Mouse (Mus musculus) bone marrow, adult 2 months (tissue): ENCODE results near the gene Crlf1. TPM values are rescaled to one million over a fixed set of nuclear protein-coding genes. Genes with fewer than 3 reads are reported as not detected.
A peak's percentile ranks its signal among the peaks of the same experiment; 100 is the strongest.

Source experiments
- H3K27ac ChIP-seq: fragments of 200-500 bp; 2 replicates; pipeline ENCODE4 v1.5.1; 2012; ENCODE audit warnings: low read depth, mild to moderate bottlenecking, control low read depth, inconsistent platforms, low read length; ENCODE audit not compliant: control insufficient read depth, poor library complexity, insufficient read depth
- H3K4me1 ChIP-seq: fragments of 200-500 bp; 2 replicates; pipeline ENCODE4 v1.6.1; 2011; ENCODE audit warnings: low read length; ENCODE audit not compliant: control insufficient read depth, insufficient read depth
- H3K4me3 ChIP-seq: fragments of 200-500 bp; replicated peaks from 2 replicates; pipeline ENCODE3; 2011; ENCODE audit warnings: mild to moderate bottlenecking, low read depth, low read length, control low read depth; ENCODE audit not compliant: control insufficient read depth
- CTCF ChIP-seq: fragments of 200-500 bp; IDR thresholded peaks from 2 replicates; pipeline ENCODE4 v1.5.1; 2011; ENCODE audit warnings: low read length, control low read depth; ENCODE audit not compliant: control insufficient read depth, insufficient read depth
- POLR2A ChIP-seq: fragments of 200-500 bp; IDR thresholded peaks from 2 replicates; pipeline ENCODE4 v1.6.1; 2011; ENCODE audit warnings: low read depth, mild to moderate bottlenecking, control low read depth, low read length, borderline replicate concordance; ENCODE audit not compliant: control insufficient read depth
- WGBS: fragments of 180-500 bp; shearing (Covaris S2); methylation state at CpG from one replicate; pipeline ENCODE4 v1.1.7; 2018; 5-methylcytosine and 5-hydroxymethylcytosine counted together
- polyA plus RNA-seq: library from polyadenylated mRNA; stranded (reverse); fragments of >200 nt; gene quantifications from 2 replicates; pipeline ENCODE4 v1.2.4, GENCODE M21; 2011; ENCODE audit warnings: low replicate concordance; ENCODE audit not compliant: missing spikeins, insufficient read depth, insufficient read length

The Crlf1 gene
- polyA plus RNA-seq, 1 experiment: 5.5 TPM

DNA sequence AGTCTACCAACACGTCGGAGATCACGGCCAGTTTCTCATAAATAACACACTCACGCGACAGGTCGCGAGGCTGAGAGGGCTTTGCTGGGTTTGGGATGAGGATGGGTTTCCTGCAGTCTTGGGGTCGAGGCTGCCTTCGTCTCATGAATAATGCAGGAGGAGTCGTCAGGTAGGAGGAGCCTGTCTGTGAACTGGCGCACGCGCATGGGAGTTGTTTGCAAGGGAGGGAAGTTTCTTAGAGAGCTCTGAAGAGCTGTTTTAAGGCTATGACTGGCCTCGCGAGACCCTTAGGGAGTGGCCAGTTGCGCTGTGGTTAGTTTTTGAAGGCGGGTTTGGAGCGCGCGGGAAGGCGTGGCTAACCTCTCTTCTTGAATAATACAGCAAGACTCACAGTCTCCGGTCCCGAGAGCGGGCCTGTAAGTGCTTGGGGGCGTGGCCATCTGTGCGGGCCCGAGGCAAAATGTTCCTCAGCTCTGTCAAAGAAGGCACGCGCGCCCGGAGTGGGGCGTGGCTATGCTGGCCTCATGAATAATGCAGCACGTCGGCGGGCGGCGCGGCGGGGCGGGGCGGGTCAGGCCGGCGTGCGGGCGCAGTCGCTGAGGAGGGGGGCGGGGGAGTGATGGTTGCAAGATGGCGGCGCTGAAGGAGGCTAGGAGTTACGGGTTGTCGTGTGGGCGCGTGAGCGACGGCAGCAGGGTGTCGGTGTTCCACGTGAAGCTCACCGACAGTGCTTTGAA, 46.3 kb downstream of the Crlf1 start, which contains the start of gene Ell:
TSS of gene Ell (plus strand) at position 381 of the 737 bp plus-strand sequence.
- peak; percentile 77 for TF ChIP-seq POLR2A
- no peak for TF ChIP-seq CTCF
- under 1% methylated on average over 57 of the region's 58 CpGs for WGBS
- peak within 1 kb of the TSS; percentile 93 for H3K4me3 ChIP-seq
- H3K27ac ChIP-seq: peak within 1 kb of the TSS; percentile 86
- peaks cover 10% of the 10 kb centered on the region for H3K4me1 ChIP-seq

DNA sequence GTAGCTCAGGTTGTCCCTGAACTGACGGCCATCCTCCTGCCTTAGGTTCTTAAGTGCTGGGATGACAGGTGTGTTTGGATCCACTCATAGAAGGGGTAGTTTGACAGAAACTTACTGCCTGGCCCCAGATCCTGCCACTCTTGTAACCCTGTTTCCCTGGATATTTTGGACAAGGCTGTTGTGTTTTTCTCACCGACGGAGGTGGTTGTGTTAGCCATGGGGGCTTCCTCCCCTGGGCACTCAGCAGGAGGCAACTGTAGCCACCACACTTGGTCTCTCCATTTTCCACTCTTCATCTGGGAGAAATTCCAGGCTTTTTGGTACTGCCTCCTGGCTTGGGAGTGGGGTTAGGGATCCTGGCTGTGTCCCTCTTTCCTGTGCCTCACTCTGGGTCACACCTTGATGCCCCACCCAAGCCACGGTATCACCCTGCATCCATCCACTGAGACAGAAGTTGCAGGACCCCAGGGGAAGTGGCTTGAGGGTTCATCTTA, 47.1 kb downstream of the Crlf1 start:
- WGBS: 1% methylated on average over 4 of the region's 4 CpGs
- peak overlapping the region; percentile 86; the same call in 1 of the 2 replicates for H3K27ac ChIP-seq
- H3K4me3 ChIP-seq: peak overlapping the region; percentile 93
- TF ChIP-seq CTCF: no peak
- no peak for TF ChIP-seq POLR2A
- peaks cover 10% of the 10 kb centered on the region for H3K4me1 ChIP-seq

DNA sequence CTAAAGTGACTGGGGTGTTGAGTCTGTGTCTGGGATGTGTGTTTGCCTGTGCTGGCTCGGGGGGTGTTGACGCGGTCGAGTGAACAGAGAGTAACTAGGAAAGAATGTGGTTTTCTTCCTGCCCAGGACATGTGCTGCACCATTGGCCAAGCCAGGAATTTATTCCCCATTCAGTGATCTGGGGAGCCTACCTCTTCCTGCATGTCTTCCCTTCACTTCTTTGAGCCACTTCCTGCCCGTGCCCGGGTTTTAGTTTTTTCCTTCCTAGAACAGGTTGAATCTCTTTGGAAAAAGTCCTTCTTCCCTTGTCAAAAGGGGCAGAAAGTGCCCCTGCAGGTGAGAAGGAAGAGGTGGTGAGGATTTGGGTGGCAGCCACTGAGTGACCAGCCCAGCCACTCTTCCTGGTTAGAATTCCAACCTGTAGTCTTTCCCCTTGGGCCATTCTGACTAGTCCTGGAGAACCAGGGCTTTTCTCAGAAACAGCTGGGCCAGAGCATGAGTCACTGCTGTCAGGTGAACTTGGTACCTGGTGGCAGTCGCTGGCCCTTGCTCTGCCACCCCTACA, 47.6 kb downstream of the Crlf1 start:
- no peak overlapping the region for H3K27ac ChIP-seq
- TF ChIP-seq CTCF (no peak), POLR2A (no peak)
- H3K4me3 ChIP-seq: peak overlapping the region; percentile 93
- H3K4me1 ChIP-seq: peaks cover 10% of the 10 kb centered on the region
- 19% methylated on average over 7 of the region's 7 CpGs for WGBS

DNA sequence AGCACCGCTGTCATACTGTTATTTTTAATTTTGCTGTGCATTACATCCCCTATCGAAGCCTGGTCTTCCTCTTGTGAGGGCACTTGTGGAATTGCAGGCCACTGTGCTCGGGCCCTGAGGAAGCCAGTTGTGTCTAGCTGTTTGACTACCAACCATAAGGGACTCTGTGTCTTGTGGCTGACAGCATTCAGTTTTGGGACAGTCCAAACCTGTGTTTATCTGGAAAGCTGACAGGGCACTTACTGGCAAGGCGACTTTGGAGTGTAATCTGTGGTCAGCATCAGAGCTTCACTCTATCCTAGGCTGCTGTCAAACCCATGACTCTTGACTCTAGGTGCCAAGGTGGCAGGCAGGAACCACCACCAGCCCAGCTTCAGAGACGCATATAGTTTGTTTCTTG, 48.1 kb downstream of the Crlf1 start:
- TF ChIP-seq POLR2A: no peak
- no peak for TF ChIP-seq CTCF
- Histone ChIP-seq H3K4me3 (no peak overlapping the region), H3K4me1 (peaks cover 10% of the 10 kb centered on the region), H3K27ac (no peak overlapping the region)
- WGBS: 53% methylated on average over 5 of the region's 5 CpGs

DNA sequence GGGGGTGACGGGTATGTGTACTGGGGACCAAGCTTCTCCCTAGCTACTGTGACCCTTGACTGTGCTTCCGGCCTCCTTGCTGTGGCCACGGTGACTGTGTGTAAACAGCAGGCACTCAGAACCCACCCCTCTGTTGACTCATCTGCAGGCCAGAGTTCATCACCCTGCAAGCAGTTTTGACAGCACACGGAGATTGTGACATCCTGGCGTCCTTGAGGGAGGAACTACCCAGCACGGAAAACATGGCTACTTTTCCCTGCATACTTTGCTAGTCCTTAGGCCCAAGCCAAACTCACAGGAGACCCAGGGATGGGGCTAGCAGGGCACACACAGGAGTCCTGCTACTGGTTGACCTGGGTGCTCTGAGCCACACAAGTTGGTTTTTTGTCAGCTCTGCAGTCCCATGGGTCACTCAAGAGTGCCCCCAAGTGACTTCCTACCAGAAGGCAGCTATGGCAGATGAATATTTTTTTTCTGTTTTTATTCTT, 51.3 kb downstream of the Crlf1 start:
- TF ChIP-seq POLR2A (no peak), CTCF (peak; percentile 28; the same call in 1 of the 2 replicates)
- 36% methylated on average over 6 of the region's 6 CpGs for WGBS
- Histone ChIP-seq H3K4me3 (no peak overlapping the region), H3K27ac (peak overlapping the region; percentile 87), H3K4me1 (peaks cover 12% of the 10 kb centered on the region)

DNA sequence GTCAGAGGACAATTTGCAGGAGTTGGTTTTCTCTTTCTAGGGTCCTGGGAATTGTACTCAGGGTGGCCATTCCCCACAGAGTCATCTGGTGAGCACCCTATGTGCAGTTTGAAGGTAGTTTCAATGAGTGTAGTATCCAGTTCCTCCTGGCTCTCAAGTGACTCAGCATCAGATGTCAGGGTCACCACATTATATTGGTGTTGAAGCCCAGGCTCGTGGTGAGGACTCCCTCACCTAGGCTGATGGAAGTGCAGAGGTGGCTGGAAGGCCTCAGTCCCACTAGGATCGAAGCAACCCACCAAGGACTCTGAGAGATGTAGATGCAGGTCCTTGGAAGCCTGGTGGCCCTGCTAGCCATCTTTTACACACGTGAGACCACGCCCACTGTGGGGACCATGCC, 53.5 kb downstream of the Crlf1 start:
- Histone ChIP-seq H3K4me3 (no peak overlapping the region), H3K27ac (no peak overlapping the region), H3K4me1 (peaks cover 13% of the 10 kb centered on the region)
- TF ChIP-seq CTCF (no peak), POLR2A (no peak)
- 48% methylated on average over 4 of the region's 4 CpGs for WGBS

DNA sequence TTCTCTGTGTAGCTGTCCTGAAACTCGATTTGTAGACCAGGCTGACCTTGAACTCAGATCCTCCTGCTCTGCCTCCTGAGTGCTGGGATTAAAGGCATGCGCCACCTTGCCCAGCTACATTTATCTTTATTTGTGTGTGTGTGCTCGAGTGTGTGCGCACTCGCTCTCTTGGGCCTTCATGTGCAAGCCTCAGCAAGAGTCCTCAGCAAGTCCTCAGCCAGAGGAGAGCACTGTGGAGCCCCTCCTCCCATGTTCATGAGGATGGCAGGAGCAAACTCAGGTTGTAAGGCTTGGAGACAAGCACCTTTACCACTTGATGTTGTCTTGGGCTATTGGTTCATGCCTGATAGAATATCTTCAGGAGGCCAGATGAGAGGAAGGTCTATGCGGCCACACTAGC, 54.8 kb downstream of the Crlf1 start:
- H3K4me3 ChIP-seq: no peak overlapping the region
- TF ChIP-seq POLR2A: no peak
- TF ChIP-seq CTCF: no peak
- H3K27ac ChIP-seq: no peak overlapping the region
- H3K4me1 ChIP-seq: peaks cover 16% of the 10 kb centered on the region
- WGBS: 86% methylated on average over 6 of the region's 6 CpGs

DNA sequence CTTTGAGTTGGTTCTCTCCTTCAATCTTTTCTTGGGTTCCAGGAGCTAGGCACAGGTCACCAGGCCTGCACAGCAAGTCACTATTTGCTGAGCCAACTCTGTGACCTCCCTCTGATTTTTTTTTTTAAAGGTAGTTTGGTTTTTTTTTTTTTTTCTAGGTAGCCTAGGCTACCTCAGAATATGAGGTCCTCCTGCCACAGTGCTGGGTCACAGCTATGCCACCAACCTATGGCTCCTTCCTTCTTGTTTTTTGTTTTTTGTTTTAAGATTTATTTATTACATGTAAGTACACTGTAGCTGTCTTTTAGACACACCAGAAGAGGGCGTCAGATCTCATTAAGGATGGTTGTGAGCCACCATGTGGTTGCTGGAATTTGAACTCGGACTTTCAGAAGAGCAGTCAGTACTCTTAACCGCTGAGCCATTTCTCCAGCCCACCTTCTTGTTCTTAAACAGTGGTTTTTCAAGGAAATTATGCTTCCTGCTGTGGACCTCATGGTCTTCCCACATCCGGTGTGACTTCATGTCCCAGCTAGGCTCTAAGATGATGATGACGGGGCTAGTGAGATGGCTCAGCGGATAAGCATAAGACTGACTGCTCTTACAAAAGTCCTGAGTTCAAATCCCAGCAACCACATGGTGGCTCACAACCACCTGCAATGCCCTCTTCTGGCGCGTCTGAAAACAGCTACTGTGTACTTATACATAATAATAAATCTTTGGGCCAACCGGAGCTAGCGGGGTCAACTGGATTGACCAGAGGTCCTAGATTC, 56.6 kb downstream of the Crlf1 start:
- Histone ChIP-seq H3K4me3 (no peak overlapping the region), H3K27ac (no peak overlapping the region), H3K4me1 (peaks cover 10% of the 10 kb centered on the region; the same call in 1 of the 2 replicates)
- no peak for TF ChIP-seq POLR2A
- TF ChIP-seq CTCF: peak; percentile 14; the same call in 1 of the 2 replicates
- 32% methylated on average over 10 of the region's 10 CpGs for WGBS
